ENCODE assay signal across 23 mouse cellular contexts in the genomic region with DNA sequence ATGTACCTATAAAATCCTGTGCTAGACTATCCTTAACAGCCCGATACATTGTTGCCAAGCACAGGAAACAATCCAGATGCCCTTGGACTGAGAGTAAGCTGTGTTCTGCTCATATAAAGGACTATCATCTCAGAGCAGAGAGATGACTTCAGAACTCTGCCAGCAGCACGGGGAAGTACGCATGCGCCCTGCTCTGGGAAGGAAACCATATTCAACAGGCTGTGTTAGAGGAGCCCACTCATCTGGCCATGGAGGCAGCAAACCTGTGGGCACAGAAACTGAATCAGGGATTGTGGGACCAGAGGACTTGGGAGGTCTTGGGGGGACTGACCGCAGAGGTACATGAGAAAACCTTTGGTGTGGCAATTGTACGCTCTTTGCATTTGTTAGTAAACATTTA.
"Had no signal": no experiment of that assay in that cellular context is flagged by ENCODE, and none has a peak within 500 bp of the region (broad histone marks: within the 10 kb centered on the region; RNA-seq: fewer than 3 reads in every experiment).

No protein-coding gene starts in this region.

- H3K27me3 ChIP-seq: limb, embryonic 12.5 days; limb, embryonic 15.5 days; lung, embryonic 15.5 days; neural tube, embryonic 13.5 days; stomach, embryonic 15.5 days had no signal

- ATAC-seq: liver, postnatal 0 days had no signal

- H3K9me3 ChIP-seq: limb, embryonic 12.5 days; limb, embryonic 15.5 days; lung, embryonic 15.5 days; neural tube, embryonic 13.5 days; stomach, embryonic 15.5 days had no signal

- H3K4me1 ChIP-seq: stomach, embryonic 15.5 days had no signal

- H3K36me3 ChIP-seq: lung, embryonic 15.5 days; neural tube, embryonic 13.5 days had no signal

- H3K27ac ChIP-seq: kidney, postnatal 0 days; layer of hippocampus, adult 2 months; left cerebral cortex, adult 2 months; limb, embryonic 12.5 days; limb, embryonic 15.5 days; liver, embryonic 14.5 days; lung, embryonic 15.5 days; neural tube, embryonic 13.5 days; stomach, embryonic 15.5 days had no signal

- H3K4me3 ChIP-seq: layer of hippocampus, adult 2 months; left cerebral cortex, adult 2 months; limb, embryonic 12.5 days; limb, embryonic 15.5 days; lung, embryonic 15.5 days; neural tube, embryonic 13.5 days; stomach, embryonic 15.5 days had no signal

- DNase-seq: kidney, adult 2 months; kidney, postnatal 25 days; layer of hippocampus, adult 9-11 months; layer of hippocampus, postnatal 36 days; liver, postnatal 0 days; lung, postnatal 10 days; lung, postnatal 36 days; midbrain, embryonic 14.5 days; retina, postnatal 1 day; right cerebral cortex, postnatal 25 days; spleen, adult 18-20 months; thymus, adult 2 months; thymus, postnatal 14 days; thymus, postnatal 4 days had no signal
